Mouse (Mus musculus): ENCODE measurements around the gene Sephs1. TPM values are rescaled to one million over a fixed set of nuclear protein-coding genes. Genes with fewer than 3 reads are reported as not detected.

The Sephs1 gene
- total and polyA plus RNA-seq, 2 experiments from 2014 or later = 40.2 to 78.4 TPM

- Histone ChIP-seq H3K4me3 (ENCODE audit: low read depth, low read length) (peak overlapping the region; percentile 93), H3K9ac (peak overlapping the region; percentile 97), H3K27ac (ENCODE audit: low read depth, low read length) (peak overlapping the region; percentile 99), H3K4me1 (ENCODE audit: insufficient read depth) (peaks cover 4% of the 10 kb centered on the region), H3K4me2 (ENCODE audit: low read depth) (peak overlapping the region; percentile 84), H3K9me3 (ENCODE audit: low read length) (no peaks in the 10 kb centered on the region), H3K36me3 (ENCODE audit: insufficient read depth) (peaks cover 16% of the 10 kb centered on the region), H3K27me3 (ENCODE audit: insufficient read depth, low read length) (no peaks in the 10 kb centered on the region)
- DNase-seq (peak; percentile 58), ATAC-seq (peak; percentile 63)
- no peak for TF ChIP-seq CTCF (IDR thresholded peaks at IDR 0.05; ENCODE audit: low read depth)
- under 1% methylated on average over 50 of the region's 63 CpGs for WGBS
Observed at GRCm38 (mm10) chr2:4882249-4882791, 956 bp downstream of the Sephs1 start.

GRCm38 (mm10) chr2:4883009-4883704 is 1.8 kb downstream of the Sephs1 start:
- no peaks in the 10 kb centered on the region for H3K9me3 ChIP-seq (ENCODE audit: low read length)
- peak overlapping the region; percentile 84 for H3K4me2 ChIP-seq (ENCODE audit: low read depth)
- H3K36me3 ChIP-seq (ENCODE audit: insufficient read depth) = peaks cover 24% of the 10 kb centered on the region
- no peak for ATAC-seq
- peak; percentile 29 for DNase-seq
- peaks cover 4% of the 10 kb centered on the region for H3K4me1 ChIP-seq (ENCODE audit: insufficient read depth)
- 1% methylated on average over 18 of the region's 18 CpGs for WGBS
- peak overlapping the region; percentile 97 for H3K9ac ChIP-seq
- peak overlapping the region; percentile 93 for H3K4me3 ChIP-seq (ENCODE audit: low read depth, low read length)
- peak overlapping the region; percentile 99 for H3K27ac ChIP-seq (ENCODE audit: low read depth, low read length)
- no peaks in the 10 kb centered on the region for H3K27me3 ChIP-seq (ENCODE audit: insufficient read depth, low read length)
- TF ChIP-seq CTCF (IDR thresholded peaks at IDR 0.05; ENCODE audit: low read depth) = no peak

GRCm38 (mm10) chr2:4886896-4887295 is 5.5 kb downstream of the Sephs1 start:
- Histone ChIP-seq H3K4me2 (ENCODE audit: low read depth) (no peak overlapping the region), H3K9me3 (ENCODE audit: low read length) (no peaks in the 10 kb centered on the region), H3K4me1 (ENCODE audit: insufficient read depth) (peaks cover 4% of the 10 kb centered on the region), H3K4me3 (ENCODE audit: low read depth, low read length) (no peak overlapping the region), H3K36me3 (ENCODE audit: insufficient read depth) (peaks cover 56% of the 10 kb centered on the region), H3K27me3 (ENCODE audit: insufficient read depth, low read length) (no peaks in the 10 kb centered on the region), H3K27ac (ENCODE audit: low read depth, low read length) (no peak overlapping the region), H3K9ac (no peak overlapping the region)
- ATAC-seq = no peak
- DNase-seq = no peak
- WGBS = 95% methylated on average over 6 of the region's 6 CpGs
- TF ChIP-seq CTCF (IDR thresholded peaks at IDR 0.05; ENCODE audit: low read depth) = no peak

GRCm38 (mm10) chr2:4895598-4895997 is 14.2 kb downstream of the Sephs1 start:
- WGBS = 91% methylated on average over 2 of the region's 2 CpGs
- Histone ChIP-seq H3K4me1 (ENCODE audit: insufficient read depth) (no peaks in the 10 kb centered on the region), H3K9ac (no peak overlapping the region), H3K36me3 (ENCODE audit: insufficient read depth) (peaks cover 63% of the 10 kb centered on the region), H3K27ac (ENCODE audit: low read depth, low read length) (no peak overlapping the region), H3K9me3 (ENCODE audit: low read length) (no peaks in the 10 kb centered on the region), H3K4me3 (ENCODE audit: low read depth, low read length) (no peak overlapping the region), H3K27me3 (ENCODE audit: insufficient read depth, low read length) (no peaks in the 10 kb centered on the region), H3K4me2 (ENCODE audit: low read depth) (no peak overlapping the region)
- TF ChIP-seq CTCF (IDR thresholded peaks at IDR 0.05; ENCODE audit: low read depth) = no peak
- no peak for DNase-seq
- ATAC-seq = no peak

- ATAC-seq = no peak
- DNase-seq = no peak
- Histone ChIP-seq H3K4me3 (ENCODE audit: low read depth, low read length) (no peak overlapping the region), H3K27ac (ENCODE audit: low read depth, low read length) (no peak overlapping the region), H3K4me1 (ENCODE audit: insufficient read depth) (no peaks in the 10 kb centered on the region), H3K36me3 (ENCODE audit: insufficient read depth) (peaks cover 65% of the 10 kb centered on the region), H3K9me3 (ENCODE audit: low read length) (no peaks in the 10 kb centered on the region), H3K27me3 (ENCODE audit: insufficient read depth, low read length) (no peaks in the 10 kb centered on the region), H3K9ac (no peak overlapping the region), H3K4me2 (ENCODE audit: low read depth) (no peak overlapping the region)
- TF ChIP-seq CTCF (IDR thresholded peaks at IDR 0.05; ENCODE audit: low read depth) = no peak
- 94% methylated on average over 4 of the region's 4 CpGs for WGBS
Observed at GRCm38 (mm10) chr2:4896970-4897369, 15.6 kb downstream of the Sephs1 start.

- WGBS = 94% methylated on average over 6 of the region's 6 CpGs
- no peaks in the 10 kb centered on the region for H3K27me3 ChIP-seq (ENCODE audit: insufficient read depth, low read length)
- ATAC-seq = no peak
Observed at GRCm38 (mm10) chr2:4900624-4901023, 19.3 kb downstream of the Sephs1 start.

GRCm38 (mm10) chr2:4902346-4902745 is 21.0 kb downstream of the Sephs1 start:
- DNase-seq = no peak
- no peaks in the 10 kb centered on the region for H3K9me3 ChIP-seq (ENCODE audit: low read length)

More at GRCm38 (mm10) chr2:4900624-4901023, 19.3 kb downstream of the Sephs1 start:
- no peak for DNase-seq
- no peak for TF ChIP-seq CTCF (IDR thresholded peaks at IDR 0.05; ENCODE audit: low read depth)
- H3K4me2 ChIP-seq (ENCODE audit: low read depth) = no peak overlapping the region
- no peak overlapping the region for H3K9ac ChIP-seq
- no peaks in the 10 kb centered on the region for H3K4me1 ChIP-seq (ENCODE audit: insufficient read depth)
- H3K9me3 ChIP-seq (ENCODE audit: low read length) = no peaks in the 10 kb centered on the region
- no peak overlapping the region for H3K4me3 ChIP-seq (ENCODE audit: low read depth, low read length)
- peaks cover 60% of the 10 kb centered on the region for H3K36me3 ChIP-seq (ENCODE audit: insufficient read depth)
- no peak overlapping the region for H3K27ac ChIP-seq (ENCODE audit: low read depth, low read length)

More at GRCm38 (mm10) chr2:4902346-4902745, 21.0 kb downstream of the Sephs1 start:
- Histone ChIP-seq H3K4me1 (ENCODE audit: insufficient read depth) (no peaks in the 10 kb centered on the region), H3K9ac (no peak overlapping the region), H3K27me3 (ENCODE audit: insufficient read depth, low read length) (no peaks in the 10 kb centered on the region), H3K4me3 (ENCODE audit: low read depth, low read length) (no peak overlapping the region), H3K4me2 (ENCODE audit: low read depth) (no peak overlapping the region), H3K36me3 (ENCODE audit: insufficient read depth) (peaks cover 69% of the 10 kb centered on the region), H3K27ac (ENCODE audit: low read depth, low read length) (no peak overlapping the region)
- ATAC-seq = no peak
- no peak for TF ChIP-seq CTCF (IDR thresholded peaks at IDR 0.05; ENCODE audit: low read depth)
- 86% methylated on average over 5 of the region's 5 CpGs for WGBS

Data from forebrain, postnatal 0 days (tissue).